Comparison of ENCODE assay signal across 9 mouse cellular contexts in the genomic region with DNA sequence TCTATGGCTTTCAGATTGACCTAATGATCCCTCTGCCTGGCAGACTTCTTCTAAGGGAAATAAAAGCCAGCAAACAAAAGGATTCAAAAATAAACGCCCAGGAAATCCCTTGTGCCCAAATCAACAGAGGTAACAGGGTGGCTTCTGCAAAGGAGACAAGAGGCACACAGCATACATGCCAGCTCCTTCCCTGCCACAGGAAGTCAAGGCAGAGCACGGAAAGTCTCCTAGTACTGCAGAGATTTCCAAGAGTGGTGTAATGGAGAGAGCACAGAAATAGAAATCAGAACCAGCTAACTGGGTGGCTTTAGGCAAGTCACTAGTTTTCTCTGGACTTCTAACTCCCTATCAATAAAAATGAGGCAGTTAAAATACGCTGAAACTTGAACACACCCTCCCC. TPM values are rescaled to one million over a fixed set of nuclear protein-coding genes. Genes with fewer than 3 reads are reported as not detected.
DNase-seq lines count a peak whose midpoint lies in the region; ATAC-seq and TF ChIP-seq lines count a peak whose summit lies in the region.
"Had no signal": no experiment of that assay in that cellular context is flagged by ENCODE, and none has a peak within 500 bp of the region (broad histone marks: within the 10 kb centered on the region; RNA-seq: fewer than 3 reads in every experiment).

No protein-coding gene starts in this region.

- no peak for TF ChIP-seq POLR2A in thymus, adult 2 months (IDR thresholded peaks at IDR 0.05; ENCODE audit: control insufficient read depth, extremely low read depth, insufficient read depth, low read length, poor library complexity)

- H3K27ac ChIP-seq in lung, embryonic 16.5 days (ENCODE audit: low read length): no peak overlapping the region
- no peak overlapping the region for H3K27ac ChIP-seq in forebrain, embryonic 14.5 days (ENCODE audit: low read depth, low read length)
- H3K27ac ChIP-seq in limb, embryonic 15.5 days: peak overlapping the region; percentile 100
- peak overlapping the region; percentile 97 for H3K27ac ChIP-seq in stomach, embryonic 16.5 days (ENCODE audit: low read length)
- H3K27ac ChIP-seq in thymus, adult 2 months (ENCODE audit: control insufficient read depth, insufficient read depth, low read length): no peak overlapping the region

- peaks cover 16% of the 10 kb centered on the region for H3K4me1 ChIP-seq in lung, embryonic 16.5 days (replicated peaks; ENCODE audit: control insufficient read depth, insufficient read depth, low read length)
- H3K4me1 ChIP-seq in forebrain, embryonic 14.5 days (ENCODE audit: control insufficient read depth, insufficient read depth, low read length): peaks cover 17% of the 10 kb centered on the region
- peaks cover 40% of the 10 kb centered on the region for H3K4me1 ChIP-seq in limb, embryonic 15.5 days
- H3K4me1 ChIP-seq in stomach, embryonic 16.5 days (ENCODE audit: control insufficient read depth, insufficient read depth, low read length): peaks cover 27% of the 10 kb centered on the region
- H3K4me1 ChIP-seq in thymus, adult 2 months (replicated peaks; ENCODE audit: control insufficient read depth, insufficient read depth, low read length): 0 out of 2 replicates have a peak, but pooled peaks cover 7% of the 10 kb centered on the region

- H3K4me3 ChIP-seq in lung, embryonic 16.5 days (ENCODE audit: low read length): peak overlapping the region; percentile 85
- H3K4me3 ChIP-seq in forebrain, embryonic 14.5 days (ENCODE audit: low read depth, low read length): peak overlapping the region; percentile 93
- H3K4me3 ChIP-seq in limb, embryonic 15.5 days: peak overlapping the region; percentile 85
- H3K4me3 ChIP-seq in stomach, embryonic 16.5 days (replicated peaks; ENCODE audit: low read length): peak overlapping the region; percentile 89
- H3K4me3 ChIP-seq in thymus, adult 2 months (ENCODE audit: control insufficient read depth, insufficient read depth, low read length): no peak overlapping the region

- H3K4me2 ChIP-seq in lung, embryonic 16.5 days (ENCODE audit: low read depth, low read length): peak overlapping the region; percentile 73
- H3K4me2 ChIP-seq in forebrain, embryonic 14.5 days (ENCODE audit: low read length): peak overlapping the region; percentile 63
- H3K4me2 ChIP-seq in limb, embryonic 15.5 days: peak overlapping the region; percentile 58
- H3K4me2 ChIP-seq in stomach, embryonic 16.5 days (ENCODE audit: low read depth, low read length): peak overlapping the region; percentile 74

- WGBS in lung, embryonic 16.5 days: 12% methylated on average over 3 of the region's 3 CpGs
- 8% methylated on average over 3 of the region's 3 CpGs for WGBS in forebrain, embryonic 14.5 days
- 10% methylated on average over 3 of the region's 3 CpGs for WGBS in limb, embryonic 15.5 days
- 7% methylated on average over 3 of the region's 3 CpGs for WGBS in stomach, embryonic 16.5 days
- WGBS in thymus, adult 2 months: 79% methylated on average over 3 of the region's 3 CpGs

- no peak for TF ChIP-seq CTCF in thymus, adult 2 months (IDR thresholded peaks at IDR 0.05; ENCODE audit: borderline replicate concordance, control insufficient read depth, extremely low read depth, insufficient read depth, low read length, poor library complexity)

- no peaks in the 10 kb centered on the region for H3K9me3 ChIP-seq in lung, embryonic 16.5 days (ENCODE audit: control insufficient read depth, low read length)
- H3K9me3 ChIP-seq in forebrain, embryonic 14.5 days (replicated peaks; ENCODE audit: control insufficient read depth, low read length): no peaks in the 10 kb centered on the region
- H3K9me3 ChIP-seq in limb, embryonic 15.5 days: no peaks in the 10 kb centered on the region
- no peaks in the 10 kb centered on the region for H3K9me3 ChIP-seq in stomach, embryonic 16.5 days (replicated peaks; ENCODE audit: control insufficient read depth, low read length)

- no peak for DNase-seq in lung, postnatal 25 days (ENCODE audit: low spot score)
- DNase-seq in forebrain, embryonic 14.5 days (ENCODE audit: low spot score): no peak
- no peak for DNase-seq in thymus, adult 2 months
- DNase-seq: thymus, adult 18-20 months had no signal

- no peaks in the 10 kb centered on the region for H3K36me3 ChIP-seq in lung, embryonic 16.5 days (ENCODE audit: control insufficient read depth, insufficient read depth, low read length)
- 0 out of 2 replicates have a peak, but pooled peaks cover 5% of the 10 kb centered on the region for H3K36me3 ChIP-seq in forebrain, embryonic 14.5 days (ENCODE audit: control insufficient read depth, insufficient read depth, low read length)
- no peaks in the 10 kb centered on the region for H3K36me3 ChIP-seq in limb, embryonic 15.5 days
- H3K36me3 ChIP-seq in stomach, embryonic 16.5 days (ENCODE audit: control insufficient read depth, insufficient read depth, low read length): no peaks in the 10 kb centered on the region
- no peaks in the 10 kb centered on the region for H3K36me3 ChIP-seq in thymus, adult 2 months (ENCODE audit: control insufficient read depth, insufficient read depth, low read length)

- ATAC-seq in lung, embryonic 16.5 days (ENCODE audit: low read depth): no peak
- no peak for ATAC-seq in forebrain, embryonic 14.5 days
- no peak for ATAC-seq in limb, embryonic 15.5 days (ENCODE audit: insufficient number of reproducible peaks, low FRiP score, low TSS enrichment, low read depth)
- ATAC-seq in stomach, embryonic 16.5 days (ENCODE audit: insufficient read depth, low FRiP score): no peak
- ATAC-seq in inflammation-experienced regulatory T-cells, adult 6 months: no peak
- ATAC-seq in activated CD4-positive, CD25-positive, alpha-beta regulatory T cell, adult 4 months: no peak

- H3K9ac ChIP-seq in lung, embryonic 16.5 days (ENCODE audit: low read length): peak overlapping the region; percentile 94
- peak overlapping the region; percentile 93 for H3K9ac ChIP-seq in forebrain, embryonic 14.5 days (ENCODE audit: low read length)
- peak overlapping the region; percentile 99; the same call in 1 of the 2 replicates for H3K9ac ChIP-seq in limb, embryonic 15.5 days
- peak overlapping the region; percentile 96 for H3K9ac ChIP-seq in stomach, embryonic 16.5 days (ENCODE audit: low read length)

- no peaks in the 10 kb centered on the region for H3K27me3 ChIP-seq in lung, embryonic 16.5 days (ENCODE audit: control insufficient read depth, insufficient read depth, low read depth, low read length)
- no peaks in the 10 kb centered on the region for H3K27me3 ChIP-seq in forebrain, embryonic 14.5 days (replicated peaks; ENCODE audit: control insufficient read depth, insufficient read depth, low read length)
- H3K27me3 ChIP-seq in limb, embryonic 15.5 days: no peaks in the 10 kb centered on the region
- no peaks in the 10 kb centered on the region for H3K27me3 ChIP-seq in stomach, embryonic 16.5 days (ENCODE audit: control insufficient read depth, insufficient read depth, low read length)
- no peaks in the 10 kb centered on the region; the same call in 1 of the 2 replicates for H3K27me3 ChIP-seq in thymus, adult 2 months (ENCODE audit: control insufficient read depth, insufficient read depth, low read length)

RNA-seq across cellular contexts. Expression of a gene that starts 1.8 kb away (rescaled TPM):
- 39.1 and 41.9 TPM in 2 replicates for polyA plus RNA-seq in lung, embryonic 16.5 days (2015; fragmentation: Nextera tagmentation; extraction: Ambion mirVana)
- polyA plus RNA-seq in forebrain, embryonic 14.5 days (2014; fragmentation: Nextera tagmentation; extraction: Ambion mirVana): 186 and 229 TPM in 2 replicates
- 73.2 and 76.6 TPM in 2 replicates for polyA plus RNA-seq in limb, embryonic 15.5 days (2015; fragmentation: Nextera tagmentation; extraction: Ambion mirVana)
- polyA plus RNA-seq in stomach, embryonic 16.5 days (2015; fragmentation: Nextera tagmentation; extraction: Ambion mirVana): 55.7 and 63.6 TPM in 2 replicates
- polyA plus RNA-seq in inflammation-experienced regulatory T-cells, adult 6 months (2017; shearing (Covaris generic)): not detected
- under 1 TPM in 1 of 2 experiments, not detected in 1; 0.05 TPM for polyA plus RNA-seq in activated CD4-positive, CD25-positive, alpha-beta regulatory T cell, adult 4 months (2017; shearing (Covaris generic))
- 13.4 and 20.5 TPM in 2 replicates for polyA plus RNA-seq in thymus, adult 2 months (2012; rRNA removed)

Comparison
In these comparisons a context has a peak if more than half of its experiments do, and no peak if none do; other contexts are left out.
1. H3K27ac ChIP-seq: peak in limb, embryonic 15.5 days (single experiment) and stomach, embryonic 16.5 days (single experiment); none in lung, embryonic 16.5 days (single experiment), forebrain, embryonic 14.5 days (single experiment) and thymus, adult 2 months (single experiment).
2. RNA of a gene that starts 1.8 kb away (polyA plus RNA-seq): 186 to 229 TPM in forebrain, embryonic 14.5 days, 73.2 to 76.6 TPM in limb, embryonic 15.5 days, 55.7 to 63.6 TPM in stomach, embryonic 16.5 days, 39.1 to 41.9 TPM in lung, embryonic 16.5 days and 13.4 to 20.5 TPM in thymus, adult 2 months; 0.05 TPM in activated CD4-positive, CD25-positive, alpha-beta regulatory T cell, adult 4 months and not detected in inflammation-experienced regulatory T-cells, adult 6 months; every median in the first group is over 10 times any median in the second.
3. Peak in every context shown above with its lines, with median percentiles within 50 percentile points of each other: H3K4me2 ChIP-seq and H3K9ac ChIP-seq.